Mouse (Mus musculus) liver, embryonic 16.5 days (tissue): Measurements from ENCODE around the gene Rfx7. TPM values are rescaled to one million over a fixed set of nuclear protein-coding genes. Genes with fewer than 3 reads are reported as not detected.

ENCODE experiments used
- ATAC-seq: fragments of 200-750 bp; cut with Nextera tagmentation; 2 replicates; pipeline ENCODE4 v1.8.0; 2017; ENCODE audit warnings: low read depth, mild to moderate bottlenecking, moderate number of reproducible peaks, moderate library complexity
- H3K27ac ChIP-seq: fragments of 300-500 bp; sonication (generic); 2 replicates; pipeline ENCODE4 v1.5.1; 2014; ENCODE audit warnings: mild to moderate bottlenecking, low read length
- H3K27me3 ChIP-seq: fragments of 300-500 bp; sonication (generic); 2 replicates; pipeline ENCODE4 v1.6.1; 2014; ENCODE audit warnings: low read depth, low read length, mixed read lengths; ENCODE audit not compliant: control insufficient read depth, insufficient read depth
- H3K36me3 ChIP-seq: fragments of 300-500 bp; sonication (generic); 2 replicates; pipeline ENCODE4 v1.6.1; 2014; ENCODE audit warnings: mild to moderate bottlenecking; ENCODE audit not compliant: control insufficient read depth, insufficient read depth
- H3K4me1 ChIP-seq: fragments of 300-500 bp; sonication (generic); 2 replicates; pipeline ENCODE4 v1.6.1; 2014; ENCODE audit warnings: low read depth, low read length, mixed read lengths; ENCODE audit not compliant: control insufficient read depth
- H3K4me2 ChIP-seq: fragments of 300-500 bp; sonication (generic); 2 replicates; pipeline ENCODE4 v1.6.1; 2014; ENCODE audit warnings: low read depth, low read length, mixed read lengths
- H3K4me3 ChIP-seq: fragments of 300-500 bp; sonication (generic); 2 replicates; pipeline ENCODE4 v1.5.1; 2014; ENCODE audit warnings: low read depth, mild to moderate bottlenecking, low read length
- H3K9ac ChIP-seq: fragments of 300-500 bp; sonication (generic); 2 replicates; pipeline ENCODE4 v1.6.1; 2014; ENCODE audit warnings: low read depth, low read length
- H3K9me3 ChIP-seq: fragments of 300-500 bp; sonication (generic); replicated peaks from 2 replicates; pipeline ENCODE4 v1.6.1; 2016; ENCODE audit warnings: low read length; ENCODE audit not compliant: control insufficient read depth
- WGBS: fragments of 180-500 bp; shearing (Covaris S2); extraction: QIAGEN DNeasy Blood & Tissue Kit; methylation state at CpG from one replicate; pipeline ENCODE4 v1.1.7; 2014; ENCODE audit not compliant: insufficient replicate concordance; 5-methylcytosine and 5-hydroxymethylcytosine counted together
- polyA plus RNA-seq: library from polyadenylated mRNA; unstranded; fragments of >200 nt; fragmentation: Nextera tagmentation; extraction: Ambion mirVana; gene quantifications from 2 replicates; pipeline ENCODE4 v1.2.1, GENCODE M21; 2015

Rfx7 gene
- polyA plus RNA-seq, 1 experiment from 2014 or later = 2.1 TPM

DNA sequence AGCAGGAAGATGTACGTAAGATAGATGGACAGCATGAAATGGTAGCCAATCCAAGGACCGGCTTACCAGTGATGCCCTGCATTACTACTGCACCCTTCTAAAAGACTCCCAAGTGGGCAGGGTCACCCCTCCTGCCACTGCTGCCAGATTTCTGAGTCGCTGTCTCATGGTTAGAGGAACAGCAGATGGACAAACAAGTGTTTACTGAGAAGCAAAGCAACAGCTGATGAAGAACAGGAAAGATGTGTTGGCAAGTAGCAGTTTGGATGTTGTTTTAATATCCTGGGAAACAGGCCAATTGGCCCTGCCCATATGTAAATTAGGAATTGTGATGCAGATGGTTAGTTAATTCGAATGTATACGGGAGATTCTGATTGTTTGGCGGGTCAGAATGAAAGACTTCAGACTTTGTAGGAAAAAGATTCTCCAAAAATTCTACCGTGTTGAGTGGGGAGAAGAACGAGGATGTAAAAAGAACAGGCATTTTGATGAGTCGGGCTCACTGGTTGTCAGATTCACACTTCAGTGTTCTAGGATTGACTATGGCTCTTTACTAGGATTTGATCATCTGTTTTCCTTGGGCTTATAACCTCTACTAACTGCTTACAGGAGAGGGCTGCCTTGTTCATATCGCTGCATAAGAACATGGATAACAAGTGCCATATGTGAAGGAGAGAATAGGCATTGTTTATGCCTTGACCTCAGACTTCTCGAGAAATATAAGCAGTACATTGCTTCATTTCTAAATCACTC lies 19.6 kb upstream of the Rfx7 start:
- WGBS = 63% methylated on average over 11 of the region's 11 CpGs
- H3K4me3 ChIP-seq = no peak overlapping the region
- H3K27ac ChIP-seq = no peak overlapping the region

DNA sequence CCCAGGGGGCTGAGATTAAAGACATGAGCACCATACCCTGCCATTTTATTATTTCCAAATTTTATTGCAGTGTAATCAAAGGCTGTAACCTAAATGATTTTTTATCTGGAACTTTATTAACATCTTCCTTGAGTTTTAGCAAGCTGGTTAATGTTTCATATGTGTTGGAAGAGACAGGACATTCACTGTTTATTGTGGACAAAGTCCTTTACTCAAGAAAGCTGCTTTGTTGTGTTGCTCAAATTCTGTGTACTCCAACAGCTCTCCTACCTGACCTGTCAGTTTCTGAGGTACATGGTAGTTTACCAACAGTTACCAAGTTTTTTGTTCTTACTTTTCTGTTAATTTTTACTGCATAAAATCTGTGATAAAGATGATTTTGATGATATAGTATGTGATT lies 16.7 kb upstream of the Rfx7 start:
- Histone ChIP-seq H3K27ac (no peak overlapping the region), H3K9me3 (no peaks in the 10 kb centered on the region)

More for the DNA sequence above, 19.6 kb upstream of the Rfx7 start:
- no peak overlapping the region for H3K4me2 ChIP-seq
- H3K9me3 ChIP-seq = no peaks in the 10 kb centered on the region
- no peaks in the 10 kb centered on the region for H3K36me3 ChIP-seq
- H3K27me3 ChIP-seq = no peaks in the 10 kb centered on the region
- no peaks in the 10 kb centered on the region for H3K4me1 ChIP-seq
- ATAC-seq = no peak
- H3K9ac ChIP-seq = no peak overlapping the region

DNA sequence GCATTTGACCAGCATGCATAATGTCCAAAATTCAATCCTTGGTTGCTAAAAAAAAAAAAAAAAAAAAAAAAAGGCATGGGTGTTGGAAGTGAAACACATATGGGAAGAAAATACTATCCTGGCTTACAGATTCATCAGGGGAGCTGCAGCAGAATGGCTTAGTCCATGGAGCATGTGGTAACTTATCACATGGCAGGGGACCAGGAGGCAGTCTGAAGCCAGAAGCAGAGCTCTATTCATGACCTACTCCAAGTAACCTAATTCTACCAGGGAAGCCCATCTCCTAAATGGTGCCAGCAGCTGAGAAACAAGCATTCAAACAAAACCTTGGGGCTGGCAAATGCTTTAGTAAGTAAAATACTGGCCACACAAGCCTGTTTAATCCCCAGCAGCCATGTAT lies 12.8 kb upstream of the Rfx7 start:
- no peaks in the 10 kb centered on the region for H3K9me3 ChIP-seq
- no peaks in the 10 kb centered on the region for H3K4me1 ChIP-seq
- no peak for ATAC-seq
- H3K9ac ChIP-seq = no peak overlapping the region
- no peak overlapping the region for H3K4me2 ChIP-seq
- H3K36me3 ChIP-seq = no peaks in the 10 kb centered on the region
- H3K4me3 ChIP-seq = no peak overlapping the region
- no peaks in the 10 kb centered on the region for H3K27me3 ChIP-seq
- H3K27ac ChIP-seq = no peak overlapping the region

More for the DNA sequence above, 16.7 kb upstream of the Rfx7 start:
- Histone ChIP-seq H3K4me3 (no peak overlapping the region), H3K9ac (no peak overlapping the region), H3K4me1 (no peaks in the 10 kb centered on the region), H3K36me3 (no peaks in the 10 kb centered on the region), H3K27me3 (no peaks in the 10 kb centered on the region), H3K4me2 (no peak overlapping the region)
- no peak for ATAC-seq

DNA sequence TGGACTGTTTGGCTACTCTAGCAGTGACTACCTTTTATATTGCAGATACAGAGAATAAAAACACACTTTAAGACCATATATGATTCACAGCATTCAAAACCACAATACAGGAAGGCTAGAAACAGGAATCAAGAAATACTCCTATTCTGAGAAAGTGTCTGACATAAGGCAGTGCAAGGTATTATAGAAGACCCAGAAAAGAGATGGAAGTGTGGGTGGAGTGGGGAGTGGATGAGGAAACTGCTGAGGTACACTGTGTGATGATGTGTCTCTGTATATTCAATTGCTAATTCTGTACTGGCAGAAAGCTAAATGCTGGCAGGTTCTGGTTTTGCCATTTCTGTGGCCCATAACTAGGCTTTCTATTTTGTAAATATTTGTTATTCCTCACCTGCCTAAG lies 11.2 kb upstream of the Rfx7 start:
- H3K27ac ChIP-seq = no peak overlapping the region

DNA sequence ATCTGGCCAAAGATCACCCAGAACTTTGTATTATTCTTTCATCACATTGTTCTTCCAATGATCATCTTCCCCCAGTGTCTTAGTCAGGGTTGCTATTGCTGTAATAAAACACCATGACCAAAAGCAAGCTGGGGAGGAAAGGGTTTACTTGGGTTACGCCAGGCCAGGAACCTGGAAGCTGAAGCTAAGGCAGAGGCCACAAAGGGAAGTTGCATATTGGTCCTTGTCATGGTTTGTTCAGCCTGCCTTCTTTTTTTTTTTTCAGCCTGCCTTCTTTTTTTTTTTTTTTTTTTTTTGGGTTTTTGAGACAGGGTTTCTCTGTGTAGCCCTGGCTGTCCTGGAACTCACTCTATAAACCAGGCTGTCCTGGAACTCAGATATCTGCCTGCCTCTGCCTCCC lies 5.9 kb upstream of the Rfx7 start:
- no peak overlapping the region for H3K4me3 ChIP-seq
- peaks cover 8% of the 10 kb centered on the region for H3K4me1 ChIP-seq
- no peaks in the 10 kb centered on the region for H3K27me3 ChIP-seq
- WGBS = 63% methylated on average over 1 of the region's 1 CpGs
- no peak for ATAC-seq
- no peaks in the 10 kb centered on the region for H3K9me3 ChIP-seq
- H3K9ac ChIP-seq = no peak overlapping the region
- H3K27ac ChIP-seq = no peak overlapping the region
- H3K36me3 ChIP-seq = no peaks in the 10 kb centered on the region
- H3K4me2 ChIP-seq = no peak overlapping the region

More for the DNA sequence above, 11.2 kb upstream of the Rfx7 start:
- no peak for ATAC-seq
- Histone ChIP-seq H3K4me2 (no peak overlapping the region), H3K27me3 (no peaks in the 10 kb centered on the region), H3K4me1 (no peaks in the 10 kb centered on the region), H3K9me3 (no peaks in the 10 kb centered on the region), H3K9ac (no peak overlapping the region), H3K36me3 (no peaks in the 10 kb centered on the region), H3K4me3 (no peak overlapping the region)

DNA sequence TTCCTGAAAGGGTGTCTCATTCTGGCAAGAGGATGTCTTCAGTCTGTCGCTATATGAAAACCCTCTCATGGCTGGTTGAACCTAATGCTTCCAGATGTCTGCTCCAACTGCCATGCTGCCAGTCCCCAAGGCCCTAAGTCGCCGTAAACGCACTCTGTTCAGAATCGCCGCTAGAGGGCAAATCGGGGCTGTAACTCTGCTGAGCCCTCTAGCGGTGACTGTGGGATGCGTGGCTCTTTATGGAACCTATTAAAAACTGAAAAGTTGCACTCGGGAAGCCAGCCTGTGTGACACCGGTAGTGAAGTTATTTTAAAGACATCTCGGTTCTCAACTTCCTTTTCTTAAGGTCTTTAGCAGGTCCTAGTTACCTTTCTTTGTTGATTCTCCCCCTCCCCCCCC lies 1.8 kb upstream of the Rfx7 start:
- Histone ChIP-seq H3K4me2 (peak overlapping the region; percentile 92), H3K4me3 (peak overlapping the region; percentile 11; the same call in 1 of the 2 replicates)

DNA sequence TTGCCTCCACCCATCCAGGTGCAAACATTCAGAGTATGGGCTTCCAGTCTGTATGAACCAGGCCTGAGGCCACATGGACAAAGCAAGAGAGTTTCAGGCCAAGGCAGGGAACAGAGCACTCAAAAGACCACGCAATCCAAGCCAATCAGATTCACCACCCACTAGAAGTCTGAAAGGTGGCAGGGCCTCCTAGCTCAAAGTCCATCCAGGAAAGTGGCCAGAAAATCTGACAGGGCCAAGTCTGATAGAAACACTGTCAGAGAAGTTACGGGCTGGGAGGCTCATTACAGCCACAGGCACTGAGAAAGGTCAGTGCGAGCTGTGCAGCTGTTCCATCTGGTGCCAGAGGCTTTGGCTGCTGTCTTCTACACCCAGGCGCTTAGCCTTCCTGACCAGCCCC lies 1.2 kb upstream of the Rfx7 start:
- Histone ChIP-seq H3K9me3 (no peaks in the 10 kb centered on the region), H3K4me2 (peak overlapping the region; percentile 92), H3K27ac (peak overlapping the region; percentile 93), H3K4me1 (peaks cover 16% of the 10 kb centered on the region), H3K9ac (no peak overlapping the region), H3K4me3 (peak overlapping the region; percentile 94), H3K36me3 (no peaks in the 10 kb centered on the region), H3K27me3 (no peaks in the 10 kb centered on the region)
- no peak for ATAC-seq
- 59% methylated on average over 4 of the region's 4 CpGs for WGBS

More for the DNA sequence above, 1.8 kb upstream of the Rfx7 start:
- H3K27me3 ChIP-seq = no peaks in the 10 kb centered on the region
- peaks cover 16% of the 10 kb centered on the region for H3K4me1 ChIP-seq
- WGBS = under 1% methylated on average over 12 of the region's 12 CpGs
- no peak overlapping the region for H3K9ac ChIP-seq
- ATAC-seq = 0 out of 2 replicates have a peak, but pooled peaks have one; percentile 17
- no peak overlapping the region; the same call in 1 of the 2 replicates for H3K27ac ChIP-seq
- H3K36me3 ChIP-seq = no peaks in the 10 kb centered on the region
- no peaks in the 10 kb centered on the region for H3K9me3 ChIP-seq

DNA sequence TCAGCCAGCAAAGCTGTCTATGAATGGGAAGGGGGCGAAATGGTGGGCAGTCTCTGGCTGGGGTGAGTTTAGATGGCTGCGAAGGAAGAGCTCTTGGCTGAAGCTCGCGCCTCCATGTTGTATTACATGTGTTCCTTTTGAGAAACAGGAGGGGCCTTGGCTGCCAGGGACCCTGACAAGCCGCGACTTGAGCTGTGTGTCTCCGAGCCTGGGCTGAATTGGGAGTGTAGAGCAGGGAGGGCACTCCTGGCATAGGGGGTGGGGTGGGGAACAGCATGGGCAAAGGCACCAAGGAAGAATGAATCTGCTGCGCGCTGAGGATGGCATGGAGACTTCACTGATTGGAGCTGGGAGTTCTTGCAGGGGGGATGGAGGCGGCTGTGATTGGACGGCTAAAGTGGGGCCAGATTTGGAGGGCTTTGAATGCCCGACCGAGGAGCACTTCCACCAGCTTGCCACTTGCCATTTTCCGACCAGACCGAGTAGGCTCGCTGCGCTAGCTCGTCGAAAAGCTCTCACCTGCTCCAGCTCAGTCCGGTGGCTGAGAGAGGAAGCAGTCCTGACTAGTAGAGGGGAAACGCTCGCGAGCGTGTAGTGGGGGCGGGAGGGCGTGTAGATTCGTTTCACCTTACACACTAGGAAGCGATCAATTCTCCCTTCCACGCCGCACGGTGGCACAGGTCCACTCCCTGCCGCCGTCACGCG lies 597 bp upstream of the Rfx7 start:
- ATAC-seq = peak; percentile 56
- Histone ChIP-seq H3K27me3 (no peaks in the 10 kb centered on the region), H3K9ac (peak overlapping the region; percentile 97), H3K36me3 (no peaks in the 10 kb centered on the region), H3K27ac (peak overlapping the region; percentile 93), H3K4me2 (peak overlapping the region; percentile 92), H3K4me3 (peak overlapping the region; percentile 94), H3K9me3 (no peaks in the 10 kb centered on the region), H3K4me1 (peaks cover 16% of the 10 kb centered on the region)
- WGBS = 4% methylated on average over 35 of the region's 35 CpGs

DNA sequence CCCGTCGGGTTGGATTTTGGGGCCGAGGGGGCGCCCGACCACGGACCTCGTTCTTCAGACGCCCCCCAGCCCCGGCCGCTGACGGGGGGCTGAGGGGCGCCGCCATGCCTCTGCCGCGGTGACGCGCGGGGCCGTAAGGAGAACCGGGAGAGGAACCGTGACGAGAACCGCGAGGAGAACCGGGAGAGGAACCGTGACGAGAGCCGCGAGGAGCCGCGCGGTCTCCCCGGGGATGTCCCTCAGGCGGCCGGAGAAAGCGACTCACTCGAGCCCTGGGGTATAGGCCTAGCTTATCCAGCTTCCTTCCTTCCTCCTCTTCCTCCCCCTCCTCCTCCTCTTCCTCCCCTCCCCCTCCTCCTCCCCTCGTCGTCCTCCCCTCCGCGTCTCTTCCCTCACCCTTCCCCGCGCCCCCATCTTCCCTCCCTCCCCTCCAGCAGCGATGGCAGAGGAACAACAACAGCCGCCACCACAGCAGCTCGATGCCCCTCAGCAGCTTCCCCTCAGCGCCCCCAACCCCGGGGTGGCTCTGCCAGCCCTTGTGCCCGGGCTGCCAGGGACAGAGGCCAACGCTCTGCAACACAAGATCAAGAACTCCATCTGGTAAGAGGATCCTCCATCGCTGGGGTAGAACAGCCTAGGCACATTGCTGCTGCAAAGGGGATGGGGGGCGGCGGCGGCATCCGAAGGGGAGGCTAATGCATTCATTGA lies 495 bp downstream of the Rfx7 start:
- Histone ChIP-seq H3K27ac (peak overlapping the region; percentile 93), H3K9ac (peak overlapping the region; percentile 97), H3K9me3 (no peaks in the 10 kb centered on the region), H3K4me2 (peak overlapping the region; percentile 92), H3K4me3 (peak overlapping the region; percentile 94), H3K36me3 (no peaks in the 10 kb centered on the region), H3K4me1 (peaks cover 16% of the 10 kb centered on the region), H3K27me3 (no peaks in the 10 kb centered on the region)
- ATAC-seq = peak; percentile 43
- under 1% methylated on average over 54 of the region's 55 CpGs for WGBS
